Mouse (Mus musculus): ENCODE measurements around the gene Phf12.

Gene Phf12

GRCm38 (mm10) chr11:77970718-77971117 is 11.8 kb upstream of the Phf12 start:
- DNase-seq (ENCODE audit: inconsistent ontology term): no peak

- no peak for DNase-seq (ENCODE audit: inconsistent ontology term)
These were observed 9.0 kb upstream of the Phf12 start for GRCm38 (mm10) chr11:77973520-77973919.

- no peak for DNase-seq (ENCODE audit: inconsistent ontology term)
These were observed 8.2 kb upstream of the Phf12 start for GRCm38 (mm10) chr11:77974325-77974724.

GRCm38 (mm10) chr11:77975873-77976272 is 6.7 kb upstream of the Phf12 start:
- no peak for DNase-seq (ENCODE audit: inconsistent ontology term)

- no peak for DNase-seq (ENCODE audit: inconsistent ontology term)
These were observed 4.4 kb upstream of the Phf12 start for GRCm38 (mm10) chr11:77978161-77978560.

- no peak for DNase-seq (ENCODE audit: inconsistent ontology term)
These were observed 3.2 kb upstream of the Phf12 start for GRCm38 (mm10) chr11:77979221-77979809.

GRCm38 (mm10) chr11:77980281-77981204 is 2.0 kb upstream of the Phf12 start:
- peak; percentile 54 for DNase-seq (ENCODE audit: inconsistent ontology term)

- peak; percentile 98 for DNase-seq (ENCODE audit: inconsistent ontology term)
These were observed 729 bp upstream of the Phf12 start for GRCm38 (mm10) chr11:77981609-77982440.

- peak; percentile 72 for DNase-seq (ENCODE audit: inconsistent ontology term)
These were observed 810 bp downstream of the Phf12 start for GRCm38 (mm10) chr11:77983191-77983936.

- DNase-seq (ENCODE audit: inconsistent ontology term): peak; percentile 88
These were observed 1.6 kb downstream of the Phf12 start for GRCm38 (mm10) chr11:77983937-77984835.

GRCm38 (mm10) chr11:77984836-77985231 is 2.3 kb downstream of the Phf12 start:
- DNase-seq (ENCODE audit: inconsistent ontology term): peak; percentile 79

- no peak for DNase-seq (ENCODE audit: inconsistent ontology term)
These were observed 3.0 kb downstream of the Phf12 start for GRCm38 (mm10) chr11:77985541-77986065.

GRCm38 (mm10) chr11:77989071-77989690 is 6.6 kb downstream of the Phf12 start:
- DNase-seq (ENCODE audit: inconsistent ontology term): no peak

- no peak for DNase-seq (ENCODE audit: inconsistent ontology term)
These were observed 13.0 kb downstream of the Phf12 start for GRCm38 (mm10) chr11:77995556-77995955.

- no peak for DNase-seq (ENCODE audit: inconsistent ontology term)
These were observed 23.9 kb downstream of the Phf12 start for GRCm38 (mm10) chr11:78006446-78006845.

- DNase-seq (ENCODE audit: inconsistent ontology term): peak; percentile 63
These were observed 37.1 kb downstream of the Phf12 start for GRCm38 (mm10) chr11:78019676-78020075.

GRCm38 (mm10) chr11:78023607-78024006 is 41.1 kb downstream of the Phf12 start:
- no peak for DNase-seq (ENCODE audit: inconsistent ontology term)

GRCm38 (mm10) chr11:78029240-78029639 is 46.7 kb downstream of the Phf12 start:
- no peak for DNase-seq (ENCODE audit: inconsistent ontology term)

GRCm38 (mm10) chr11:78030600-78030999 is 48.0 kb downstream of the Phf12 start:
- no peak for DNase-seq (ENCODE audit: inconsistent ontology term)

GRCm38 (mm10) chr11:78031389-78031788 is 48.8 kb downstream of the Phf12 start:
- no peak for DNase-seq (ENCODE audit: inconsistent ontology term)

Data from Muller cell, postnatal 12 days (primary cell).